Mouse (Mus musculus) CD8-positive naive resting alpha-beta T cell, adult 2 months (primary cell): Measurements from ENCODE around the gene Ccdc88a.

ENCODE experiments used
- DNase-seq, 2 experiments: peaks; one replicate each; pipeline ENCODE4 v3.0.0; 2022; ENCODE audit warnings: low read depth in 2 of 2, low spot score in 2 of 2

The Ccdc88a gene

DNA sequence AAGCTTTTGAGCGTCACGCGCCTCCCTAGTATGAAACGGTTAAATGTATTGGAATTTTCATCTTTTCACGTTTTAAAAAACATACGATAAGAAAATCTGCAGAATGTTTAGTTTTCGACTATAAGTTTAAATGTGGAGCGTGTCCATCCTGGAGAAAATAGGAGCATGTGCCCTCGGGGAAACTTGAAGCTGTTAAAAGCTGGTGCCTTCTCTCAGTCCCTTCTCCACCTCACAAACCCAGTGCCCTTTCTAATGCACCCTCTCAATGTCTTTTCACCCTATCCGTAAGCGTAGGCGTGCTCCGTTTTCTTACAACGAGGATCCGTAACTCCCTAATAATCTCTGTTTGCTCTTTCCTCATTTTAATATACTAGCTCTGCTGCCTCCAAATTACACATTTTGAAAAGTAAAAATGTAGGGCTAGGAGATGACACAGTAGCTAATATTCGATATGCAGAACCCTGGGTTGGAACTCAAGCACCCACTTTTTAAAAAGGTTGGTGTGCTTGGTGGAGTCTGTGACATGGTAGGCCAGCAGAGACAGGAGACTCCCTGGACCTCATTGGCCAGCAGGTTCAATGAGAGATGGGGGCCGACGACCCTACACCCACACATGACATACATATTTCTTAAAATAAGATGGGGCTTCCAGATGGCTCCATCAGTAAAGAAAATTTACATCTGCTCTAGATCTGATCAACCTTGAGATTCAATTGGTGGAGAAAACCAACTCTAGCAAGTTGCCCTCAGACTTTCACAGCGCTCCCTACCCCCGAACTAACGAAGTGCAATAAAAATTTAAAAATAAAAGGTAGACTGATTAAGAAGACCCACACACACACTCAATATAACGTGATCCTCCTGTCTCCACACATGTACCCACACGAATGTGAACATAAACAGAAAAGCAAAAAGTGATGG lies 175.3 kb downstream of the Ccdc88a start:
- DNase-seq: no peak

DNA sequence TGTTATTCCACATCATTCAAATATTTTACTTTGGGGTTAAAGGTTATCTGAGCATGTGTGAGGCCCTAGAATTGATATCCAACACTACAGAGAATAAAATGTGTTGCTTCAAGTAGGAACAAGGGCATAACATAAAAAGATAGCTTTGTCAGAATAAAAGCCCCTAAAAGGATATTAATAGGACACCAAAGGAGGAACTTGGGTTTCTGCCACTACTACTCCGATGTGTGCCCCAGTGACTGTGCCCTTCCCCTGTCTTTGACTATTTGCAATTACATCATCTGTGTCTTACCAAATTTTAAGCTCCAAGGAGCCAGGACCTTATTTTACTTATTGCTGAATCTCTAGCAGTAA lies 175.9 kb downstream of the Ccdc88a start:
- no peak for DNase-seq
